In genomic region chr4:97900256-97900944, GRCm38 (mm10) we compare ENCODE assay signal across 16 mouse cellular contexts.
DNase-seq lines count a peak whose midpoint lies in the region; ATAC-seq and TF ChIP-seq lines count a peak whose summit lies in the region.
"Had no signal": no experiment of that assay in that cellular context is flagged by ENCODE, and none has a peak within 500 bp of the region (broad histone marks: within the 10 kb centered on the region; RNA-seq: fewer than 3 reads in every experiment).

No protein-coding gene starts in this region.

- H3K27me3 ChIP-seq in lung, embryonic 14.5 days (ENCODE audit: insufficient read depth, low read length) = no peaks in the 10 kb centered on the region
- no peaks in the 10 kb centered on the region for H3K27me3 ChIP-seq in MEL (ENCODE audit: control insufficient read depth in 1 of 2, insufficient read depth in 2 of 2, low read length in 2 of 2)
- H3K27me3 ChIP-seq in hindbrain, embryonic 15.5 days = no peaks in the 10 kb centered on the region
- H3K27me3 ChIP-seq: midbrain, embryonic 12.5 days; neural tube, embryonic 13.5 days had no signal

- no peak overlapping the region for H3K27ac ChIP-seq in gastrocnemius, adult 2 months
- H3K27ac ChIP-seq in lung, embryonic 14.5 days (ENCODE audit: low read depth) = no peak overlapping the region
- no peak overlapping the region for H3K27ac ChIP-seq in MEL (ENCODE audit: control insufficient read depth, low read depth, low read length)
- peak overlapping the region; percentile 39; the same call in 1 of the 2 replicates for H3K27ac ChIP-seq in hindbrain, embryonic 15.5 days (replicated peaks)
- H3K27ac ChIP-seq: midbrain, embryonic 12.5 days; neural tube, embryonic 13.5 days had no signal

- H3K4me3 ChIP-seq in gastrocnemius, adult 2 months = no peak overlapping the region
- no peak overlapping the region for H3K4me3 ChIP-seq in lung, embryonic 14.5 days (ENCODE audit: low read depth, low read length)
- no peak overlapping the region for H3K4me3 ChIP-seq in MEL (ENCODE audit: control insufficient read depth in 1 of 2, insufficient read depth in 1 of 2, low read depth in 2 of 2, low read length in 2 of 2)
- H3K4me3 ChIP-seq in hindbrain, embryonic 15.5 days = no peak overlapping the region
- H3K4me3 ChIP-seq: midbrain, embryonic 12.5 days; neural tube, embryonic 13.5 days had no signal

- intact Hi-C loops in gastrocnemius, adult 2 months (cut with DNase I) = no loop called here
- intact Hi-C loops in gastrocnemius, postnatal 14 days (cut with DNase I; ENCODE audit: low total_unique reads) = no loop called here

- H3K79me2 ChIP-seq in MEL (ENCODE audit: control insufficient read depth, insufficient read depth, low read length, poor library complexity) = peaks cover 44% of the 10 kb centered on the region

- TF ChIP-seq CTCF in gastrocnemius, adult 2 months (IDR thresholded peaks at IDR 0.05) = no peak
- TF ChIP-seq CTCF in lung, embryonic 14.5 days (IDR thresholded peaks at IDR 0.05; ENCODE audit: low read depth) = no peak
- no peak for TF ChIP-seq CTCF in MEL (IDR thresholded peaks at IDR 0.05 in 2 of 3, conservative IDR thresholded peaks at IDR 0.05 in 1 of 3; ENCODE audit: control insufficient read depth in 1 of 3, insufficient read depth in 1 of 3, low read depth in 2 of 3, low read length in 3 of 3, poor library complexity in 1 of 3, severe bottlenecking in 1 of 3)

- no peak overlapping the region for H3K9ac ChIP-seq in lung, embryonic 14.5 days
- H3K9ac ChIP-seq in MEL (ENCODE audit: control insufficient read depth, low read depth, low read length, poor library complexity, severe bottlenecking) = no peak overlapping the region
- no peak overlapping the region for H3K9ac ChIP-seq in hindbrain, embryonic 15.5 days
- H3K9ac ChIP-seq: midbrain, embryonic 12.5 days; neural tube, embryonic 13.5 days had no signal

- DNase-seq in gastrocnemius, adult 2 months = peak; percentile 38
- DNase-seq in gastrocnemius, postnatal 14 days = no peak
- DNase-seq in lung, embryonic 14.5 days = no peak
- no peak for DNase-seq in lung, postnatal 36 days
- peak; percentile 37 for DNase-seq in MEL (ENCODE audit: low read depth, low spot score)
- no peak for DNase-seq in cerebellum, adult 8-10 months
- DNase-seq in B cell, adult 2 months = no peak
- DNase-seq: adrenal gland, postnatal 25 days; cerebellum, postnatal 10 days; kidney, adult 18-20 months; kidney, postnatal 14 days; left cerebral cortex, postnatal 4 days; lung, adult 18-20 months had no signal

- no peak for TF ChIP-seq POLR2A in MEL (IDR thresholded peaks at IDR 0.05; ENCODE audit: control insufficient read depth in 1 of 2, insufficient read depth in 1 of 2, low read depth in 1 of 2, low read length in 2 of 2, poor library complexity in 1 of 2)

- WGBS in lung, embryonic 14.5 days = 65% methylated on average over 12 of the region's 12 CpGs
- WGBS in hindbrain, embryonic 15.5 days = 65% methylated on average over 12 of the region's 12 CpGs

- no peaks in the 10 kb centered on the region for H3K36me3 ChIP-seq in lung, embryonic 14.5 days (ENCODE audit: insufficient read depth)
- peaks cover 12 to 41% of the 10 kb centered on the region in 2 experiments for H3K36me3 ChIP-seq in MEL (ENCODE audit: control insufficient read depth in 1 of 2, insufficient read depth in 2 of 2, low read length in 2 of 2)
- no peaks in the 10 kb centered on the region for H3K36me3 ChIP-seq in hindbrain, embryonic 15.5 days
- H3K36me3 ChIP-seq: midbrain, embryonic 12.5 days; neural tube, embryonic 13.5 days had no signal

- no peak for TF ChIP-seq RAD21 in MEL (IDR thresholded peaks at IDR 0.05; ENCODE audit: low read depth, low read length)

- no peaks in the 10 kb centered on the region for H3K9me3 ChIP-seq in lung, embryonic 14.5 days (ENCODE audit: low read depth, low read length)
- H3K9me3 ChIP-seq in MEL (replicated peaks; ENCODE audit: insufficient read depth, low read length) = no peaks in the 10 kb centered on the region
- no peaks in the 10 kb centered on the region for H3K9me3 ChIP-seq in hindbrain, embryonic 15.5 days
- H3K9me3 ChIP-seq: midbrain, embryonic 12.5 days; neural tube, embryonic 13.5 days had no signal

- no peaks in the 10 kb centered on the region for H3K4me1 ChIP-seq in lung, embryonic 14.5 days (ENCODE audit: insufficient read depth)
- H3K4me1 ChIP-seq in MEL (ENCODE audit: control insufficient read depth in 1 of 2, insufficient read depth in 2 of 2, low read length in 2 of 2) = peaks cover 20 to 33% of the 10 kb centered on the region in 2 experiments
- peaks cover 22% of the 10 kb centered on the region; the same call in 1 of the 2 replicates for H3K4me1 ChIP-seq in hindbrain, embryonic 15.5 days (replicated peaks)

- no peak overlapping the region for H3K4me2 ChIP-seq in lung, embryonic 14.5 days
- H3K4me2 ChIP-seq in hindbrain, embryonic 15.5 days = no peak overlapping the region
- H3K4me2 ChIP-seq: midbrain, embryonic 12.5 days; neural tube, embryonic 13.5 days had no signal

- TF ChIP-seq EP300 in MEL (IDR thresholded peaks at IDR 0.05; ENCODE audit: low read depth in 1 of 2, low read length in 2 of 2) = peak; percentile 32 to 35; a peak in 2 of 4 replicates

- peak; percentile 8; the same call in 1 of the 2 replicates for ATAC-seq in lung, embryonic 14.5 days (ENCODE audit: insufficient read depth)
- ATAC-seq in hindbrain, embryonic 15.5 days (ENCODE audit: low FRiP score, low read depth) = no peak

TF ChIP-seq in MEL, 35 proteins besides CTCF, POLR2A, EP300 and RAD21:
- TF ChIP-seq MAZ (IDR thresholded peaks at IDR 0.05; ENCODE audit: low read depth, low read length) (no peak), ZKSCAN1 (IDR thresholded peaks at IDR 0.05; ENCODE audit: low read depth, low read length) (no peak), GATA1 (IDR thresholded peaks at IDR 0.05; ENCODE audit: low read depth, low read length) (peak; percentile 46), USF2 (IDR thresholded peaks at IDR 0.05; ENCODE audit: borderline replicate concordance in 1 of 2, insufficient read depth in 1 of 2, low read depth in 1 of 2, low read length in 2 of 2) (no peak), ZMIZ1 (IDR thresholded peaks at IDR 0.05; ENCODE audit: low read depth, low read length) (no peak), MAX (IDR thresholded peaks at IDR 0.05; ENCODE audit: low read length) (no peak), TAL1 (IDR thresholded peaks at IDR 0.05; ENCODE audit: low read length) (peak; percentile 60), TCF12 (IDR thresholded peaks at IDR 0.05; ENCODE audit: low read depth, low read length) (peak; percentile 66)
TF ChIP-seq in MEL: peak in this region for 3.

Comparison
In these comparisons a context has a peak if more than half of its experiments do, and no peak if none do; other contexts are left out.
1. DNase-seq: peak in gastrocnemius, adult 2 months (single experiment) and MEL (single experiment); none in gastrocnemius, postnatal 14 days (single experiment), lung, embryonic 14.5 days (single experiment), lung, postnatal 36 days (single experiment), cerebellum, adult 8-10 months (single experiment) and B cell, adult 2 months (0 of 2).